Mouse (Mus musculus): ENCODE data around the gene Epn3.

DNA sequence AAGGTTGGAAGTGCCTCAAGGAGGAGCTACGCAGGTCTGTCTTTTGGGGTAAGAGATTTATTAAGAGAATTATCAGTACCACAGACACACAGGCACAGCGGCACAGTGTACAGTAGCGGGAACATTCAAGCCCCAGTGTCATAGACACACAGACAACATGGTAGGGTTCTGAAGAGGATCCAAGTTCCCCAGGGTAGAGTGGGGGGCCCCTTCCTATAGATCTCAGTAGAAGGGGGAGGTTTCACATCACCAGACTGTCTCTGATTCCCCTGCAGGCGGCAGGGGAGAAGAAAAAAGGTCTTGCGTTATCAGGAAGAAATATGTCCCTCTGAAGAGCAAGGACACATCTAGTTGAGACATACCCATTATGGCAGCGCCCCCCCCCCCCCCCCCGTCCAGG, 40.0 kb upstream of the Epn3 start:
- no peak for TF ChIP-seq POLR2A (IDR thresholded peaks at IDR 0.05; ENCODE audit: insufficient read depth, low read depth, low read length)
- no peak for TF ChIP-seq CTCF (IDR thresholded peaks at IDR 0.05; ENCODE audit: insufficient read depth, low read depth, low read length)
